Mouse (Mus musculus) ES-CJ7 (cell line): ENCODE data around the gene Bpifa2.
"Not testable (repeated sequence)": the region's sequence is repeated elsewhere in the genome, so short reads cannot be mapped to it uniquely, and the experiment has no call there.

ENCODE experiments used
- DNase-seq: peaks from one replicate; pipeline ENCODE4 v3.0.0; 2011; ENCODE audit warnings: low read depth, low spot score

Bpifa2 gene

GRCm38 (mm10) chr2:154007965-154008364 is at the start of gene Bpifa2:
Gene Bpifa2, plus strand, starts transcription at chr2:154008265.
- DNase-seq: no peak

- no peak for DNase-seq
Observed at GRCm38 (mm10) chr2:153962821-153963331, 45.2 kb upstream of the Bpifa2 start.

- no peak for DNase-seq
Observed at GRCm38 (mm10) chr2:153963334-153963733, 44.7 kb upstream of the Bpifa2 start.

GRCm38 (mm10) chr2:153970221-153970620 is 37.8 kb upstream of the Bpifa2 start:
- DNase-seq: no peak

- DNase-seq: no peak
Observed at GRCm38 (mm10) chr2:153974582-153974981, 33.5 kb upstream of the Bpifa2 start, which contains the start of gene Bpifa6. Gene Bpifa6, plus strand, starts transcription at chr2:153974945.

- peak; percentile 52 for DNase-seq
Observed at GRCm38 (mm10) chr2:153995770-153996169, 12.3 kb upstream of the Bpifa2 start.

GRCm38 (mm10) chr2:154000501-154000900 is 7.6 kb upstream of the Bpifa2 start:
- no peak for DNase-seq

GRCm38 (mm10) chr2:154001056-154001455 is 7.0 kb upstream of the Bpifa2 start:
- no peak for DNase-seq

- DNase-seq: no peak
Observed at GRCm38 (mm10) chr2:154004456-154004855, 3.6 kb upstream of the Bpifa2 start.

GRCm38 (mm10) chr2:154005094-154005493 is 3.0 kb upstream of the Bpifa2 start:
- DNase-seq: no peak

- DNase-seq: no peak
Observed at GRCm38 (mm10) chr2:154005734-154006133, 2.3 kb upstream of the Bpifa2 start.

GRCm38 (mm10) chr2:154006331-154006730 is 1.7 kb upstream of the Bpifa2 start:
- peak; percentile 31 for DNase-seq

GRCm38 (mm10) chr2:154007381-154007780 is 684 bp upstream of the Bpifa2 start:
- no peak for DNase-seq

GRCm38 (mm10) chr2:154017990-154018389 is 9.9 kb downstream of the Bpifa2 start:
- no peak for DNase-seq

GRCm38 (mm10) chr2:154024676-154025075 is 16.6 kb downstream of the Bpifa2 start:
- not testable (repeated sequence) for DNase-seq

GRCm38 (mm10) chr2:154038932-154039331 is 30.9 kb downstream of the Bpifa2 start:
- DNase-seq: peak; percentile 66

GRCm38 (mm10) chr2:154044743-154045142 is 36.7 kb downstream of the Bpifa2 start:
- no peak for DNase-seq

- peak; percentile 17 for DNase-seq
Observed at GRCm38 (mm10) chr2:154058690-154059089, 50.6 kb downstream of the Bpifa2 start.
